Mouse (Mus musculus): ENCODE data around the gene Rab11fip4.

DNA sequence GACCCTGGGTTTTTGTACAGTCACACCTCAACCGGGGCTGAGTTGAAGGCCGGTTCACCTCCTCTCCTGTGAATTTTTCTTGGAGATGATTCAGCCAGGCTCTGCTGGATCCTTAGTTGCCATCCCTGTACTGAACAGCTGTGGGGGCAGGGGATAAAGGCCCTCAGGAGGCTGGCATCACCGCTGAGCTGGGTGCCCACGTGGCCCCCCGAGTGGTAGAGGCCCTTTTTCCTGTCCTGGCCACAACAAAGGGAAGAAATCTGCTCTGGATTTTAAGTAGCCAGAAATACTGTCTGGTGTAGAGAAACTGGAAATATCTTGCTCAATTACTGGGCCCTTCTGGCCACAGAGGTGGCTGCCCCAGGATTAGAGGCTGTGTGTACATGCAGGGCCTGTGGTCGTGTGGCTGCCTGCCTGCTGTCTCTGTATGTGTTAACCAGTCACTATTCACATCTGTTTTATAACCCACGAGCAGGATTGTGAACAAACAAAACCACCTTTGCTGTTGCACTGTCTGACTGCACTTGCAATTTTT, 79.5 kb downstream of the Rab11fip4 start:
- TF ChIP-seq CTCF (IDR thresholded peaks at IDR 0.05; ENCODE audit: low read depth, low read length) (no peak), TAL1 (conservative IDR thresholded peaks at IDR 0.05; ENCODE audit: low read depth, low read length) (no peak)
